Mouse (Mus musculus) erythroblast, embryonic 14.5 days (primary cell): ENCODE measurements around the gene Vps52. TPM values are rescaled to one million over a fixed set of nuclear protein-coding genes. Genes with fewer than 3 reads are reported as not detected.

ENCODE experiments used
- H3K27me3 ChIP-seq: 2 replicates; pipeline ENCODE4 v1.6.1; 2012; ENCODE audit warnings: inconsistent platforms; ENCODE audit not compliant: control insufficient read depth
- H3K36me3 ChIP-seq: 2 replicates; pipeline ENCODE4 v1.6.1; 2012; ENCODE audit warnings: mild to moderate bottlenecking, inconsistent platforms; ENCODE audit not compliant: control insufficient read depth
- H3K4me1 ChIP-seq: 2 replicates; pipeline ENCODE4 v1.6.1; 2012; ENCODE audit warnings: inconsistent platforms; ENCODE audit not compliant: control insufficient read depth
- H3K4me3 ChIP-seq: replicated peaks from 2 replicates; pipeline ENCODE3; 2012; ENCODE audit warnings: moderate library complexity, mild to moderate bottlenecking, inconsistent platforms
- H3K9me3 ChIP-seq: 2 replicates; pipeline ENCODE4 v1.6.1; 2012; ENCODE audit warnings: low read length, inconsistent platforms, mixed read lengths; ENCODE audit not compliant: control insufficient read depth
- GATA1 ChIP-seq: IDR thresholded peaks from 2 replicates; pipeline ENCODE4 v1.6.1; 2012; ENCODE audit warnings: low read length, inconsistent platforms, mixed read lengths
- TAL1 ChIP-seq: IDR thresholded peaks from 3 replicates; pipeline ENCODE4 v1.6.1; 2012; ENCODE audit warnings: low read length, inconsistent platforms, mixed read lengths
- polyA plus RNA-seq: library from polyadenylated mRNA; stranded (reverse); fragments of >175 nt; gene quantifications from 2 replicates; pipeline ENCODE4 v1.2.3, GENCODE M21; 2012

Gene Vps52
- polyA plus RNA-seq, 1 experiment = 10.1 TPM

DNA sequence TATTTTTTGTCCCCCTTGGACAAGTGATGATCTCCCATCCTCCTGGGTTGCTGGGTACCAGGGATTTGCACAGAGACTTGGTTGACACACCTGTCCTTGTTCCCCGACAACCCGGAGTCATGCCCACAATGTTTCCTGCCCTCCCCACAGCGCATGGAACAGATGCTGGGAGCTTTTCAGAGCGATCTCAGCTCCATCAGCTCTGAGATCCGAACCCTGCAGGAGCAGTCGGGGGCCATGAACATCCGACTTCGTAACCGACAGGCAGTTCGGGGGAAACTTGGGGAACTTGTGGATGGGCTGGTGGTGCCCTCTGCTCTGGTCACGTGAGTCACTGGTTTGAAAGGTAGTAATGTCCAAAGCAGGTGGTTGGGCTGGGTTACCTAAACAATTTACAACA, 2.8 kb downstream of the Vps52 start:
- Histone ChIP-seq H3K4me3 (no peak overlapping the region), H3K27me3 (no peaks in the 10 kb centered on the region), H3K36me3 (peaks cover 68% of the 10 kb centered on the region), H3K4me1 (peaks cover 37% of the 10 kb centered on the region), H3K9me3 (no peaks in the 10 kb centered on the region)
- TF ChIP-seq GATA1 (no peak), TAL1 (no peak)

DNA sequence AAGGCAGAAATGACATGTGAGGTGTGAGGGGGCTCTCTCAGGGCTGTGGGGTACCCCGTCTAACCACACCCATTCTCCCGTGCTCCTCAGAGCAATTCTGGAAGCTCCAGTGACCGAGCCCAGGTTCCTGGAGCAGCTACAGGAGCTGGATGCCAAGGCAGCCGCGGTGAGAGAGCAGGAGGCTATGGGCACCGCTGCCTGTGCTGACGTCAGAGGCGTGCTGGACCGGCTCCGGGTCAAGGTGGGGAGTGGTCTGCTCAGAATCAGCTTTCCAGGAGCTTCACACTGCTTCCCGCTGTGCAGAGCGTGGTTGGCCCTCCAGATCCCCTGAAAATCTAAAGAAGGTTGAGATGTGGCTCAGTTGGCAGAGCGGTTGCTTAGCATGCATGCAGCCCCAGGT, 3.5 kb downstream of the Vps52 start:
- Histone ChIP-seq H3K4me1 (peaks cover 31% of the 10 kb centered on the region), H3K36me3 (peaks cover 66% of the 10 kb centered on the region), H3K4me3 (no peak overlapping the region), H3K9me3 (no peaks in the 10 kb centered on the region), H3K27me3 (no peaks in the 10 kb centered on the region)
- TF ChIP-seq GATA1 = no peak
- no peak for TF ChIP-seq TAL1

DNA sequence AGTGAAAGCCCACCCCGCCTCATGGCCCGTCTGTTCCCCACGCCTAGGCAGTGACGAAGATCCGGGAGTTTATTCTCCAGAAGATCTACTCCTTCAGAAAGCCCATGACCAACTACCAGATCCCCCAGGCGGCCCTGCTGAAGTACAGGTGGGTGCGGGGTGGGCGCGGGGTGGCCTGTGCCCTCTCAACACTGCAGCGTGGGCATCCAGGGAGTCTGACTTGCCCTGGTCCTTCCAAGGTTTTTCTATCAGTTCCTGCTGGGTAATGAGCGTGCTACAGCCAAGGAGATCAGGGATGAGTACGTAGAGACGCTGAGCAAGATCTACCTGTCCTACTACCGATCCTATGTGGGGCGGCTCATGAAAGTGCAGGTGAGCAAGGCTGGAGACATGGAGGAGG, 4.3 kb downstream of the Vps52 start:
- Histone ChIP-seq H3K4me1 (peaks cover 23% of the 10 kb centered on the region), H3K36me3 (peaks cover 62% of the 10 kb centered on the region), H3K27me3 (no peaks in the 10 kb centered on the region), H3K9me3 (no peaks in the 10 kb centered on the region), H3K4me3 (no peak overlapping the region)
- TF ChIP-seq TAL1 = no peak
- no peak for TF ChIP-seq GATA1

DNA sequence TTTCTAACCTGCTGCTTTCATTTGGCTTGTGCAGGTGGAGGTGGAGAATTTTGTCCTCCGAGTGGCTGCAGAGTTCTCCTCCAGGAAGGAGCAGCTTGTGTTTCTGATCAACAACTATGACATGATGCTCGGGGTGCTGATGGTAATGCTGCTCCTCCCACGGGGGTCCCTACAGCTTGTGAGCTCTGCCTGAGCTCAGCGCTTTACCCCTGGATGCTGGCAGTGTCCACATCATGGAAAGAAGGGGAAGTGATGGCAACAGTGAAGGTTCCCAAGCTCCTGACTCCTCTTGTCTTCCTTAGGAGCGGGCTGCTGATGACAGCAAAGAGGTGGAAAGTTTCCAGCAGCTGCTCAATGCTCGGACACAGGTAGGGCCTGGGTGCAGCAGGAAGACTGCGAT, 7.3 kb downstream of the Vps52 start:
- Histone ChIP-seq H3K4me3 (no peak overlapping the region), H3K4me1 (peaks cover 9% of the 10 kb centered on the region), H3K27me3 (no peaks in the 10 kb centered on the region), H3K9me3 (no peaks in the 10 kb centered on the region), H3K36me3 (peaks cover 70% of the 10 kb centered on the region)
- TF ChIP-seq TAL1 (no peak), GATA1 (no peak)

DNA sequence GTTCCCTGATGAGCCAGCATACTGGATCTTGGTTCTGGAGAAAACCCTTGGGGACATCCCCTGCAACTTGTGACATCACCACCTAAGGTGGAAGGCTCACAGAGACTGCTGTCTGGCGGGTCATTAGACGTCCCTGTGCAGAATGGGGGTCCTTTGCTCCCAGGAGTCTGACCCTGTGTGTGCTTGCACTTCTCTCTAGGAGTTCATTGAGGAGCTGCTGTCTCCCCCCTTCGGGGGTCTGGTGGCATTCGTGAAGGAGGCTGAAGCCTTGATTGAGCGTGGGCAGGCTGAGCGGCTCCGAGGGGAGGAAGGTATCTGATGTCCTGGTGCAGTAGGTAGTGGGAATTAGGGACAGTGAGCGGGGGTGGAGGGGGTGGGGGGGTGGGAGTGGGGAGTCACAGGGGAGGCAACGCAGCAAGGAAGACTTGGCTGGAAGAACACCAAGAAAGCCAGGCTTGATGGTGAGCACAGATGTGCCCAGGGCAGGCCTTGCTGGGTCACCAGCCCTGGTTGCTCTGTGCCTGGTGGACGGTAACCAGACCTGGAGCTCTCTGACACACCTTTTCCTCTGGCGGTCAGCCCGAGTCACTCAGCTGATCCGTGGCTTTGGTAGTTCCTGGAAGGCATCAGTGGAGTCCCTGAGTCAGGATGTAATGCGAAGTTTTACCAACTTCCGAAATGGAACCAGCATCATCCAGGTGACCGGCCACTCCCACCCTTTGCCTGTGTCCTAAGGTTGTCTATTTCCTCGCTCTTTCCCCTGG, 9.7 kb downstream of the Vps52 start:
- TF ChIP-seq TAL1 (no peak), GATA1 (no peak)
- H3K36me3 ChIP-seq = peaks cover 46% of the 10 kb centered on the region
- H3K27me3 ChIP-seq = no peaks in the 10 kb centered on the region; the same call in 1 of the 2 replicates
- H3K4me1 ChIP-seq = peaks cover 3% of the 10 kb centered on the region; the same call in 1 of the 2 replicates
- H3K9me3 ChIP-seq = peaks cover 2% of the 10 kb centered on the region; the same call in 1 of the 2 replicates
- no peak overlapping the region for H3K4me3 ChIP-seq

DNA sequence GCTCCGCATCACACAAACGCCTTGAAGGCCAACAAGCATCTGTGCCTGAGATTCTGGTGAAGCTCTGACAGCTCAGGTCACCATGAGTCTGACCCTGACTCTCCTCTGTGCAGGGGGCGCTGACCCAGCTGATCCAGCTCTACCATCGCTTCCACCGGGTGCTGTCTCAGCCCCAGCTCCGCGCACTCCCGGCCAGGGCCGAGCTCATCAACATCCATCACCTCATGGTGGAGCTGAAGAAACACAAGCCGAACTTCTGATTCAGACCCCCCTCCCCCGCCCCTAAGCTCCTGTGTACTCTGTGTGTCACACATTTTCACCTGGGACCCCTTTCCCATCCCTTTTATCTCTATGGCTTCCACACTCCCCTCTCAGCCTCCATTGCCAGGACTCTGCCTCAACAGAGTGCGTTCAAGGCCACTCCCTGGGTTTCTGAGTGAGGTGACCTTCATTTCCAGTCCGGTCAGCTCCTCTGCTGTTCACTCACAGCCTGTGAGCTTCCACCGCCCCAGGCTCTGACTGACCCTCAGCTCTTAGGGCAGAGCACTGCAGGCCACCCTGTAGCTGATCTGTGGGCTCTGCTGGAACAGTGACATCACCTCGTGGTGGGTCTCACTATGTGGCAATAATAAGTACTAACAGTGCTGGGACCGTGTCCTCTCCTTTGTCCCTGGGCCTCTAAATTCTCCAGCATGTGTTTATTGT, 10.4 kb downstream of the Vps52 start:
- Histone ChIP-seq H3K9me3 (peaks cover 3% of the 10 kb centered on the region; the same call in 1 of the 2 replicates), H3K27me3 (no peaks in the 10 kb centered on the region; the same call in 1 of the 2 replicates), H3K4me3 (no peak overlapping the region), H3K4me1 (peaks cover 3% of the 10 kb centered on the region; the same call in 1 of the 2 replicates), H3K36me3 (peaks cover 40% of the 10 kb centered on the region)
- TF ChIP-seq TAL1 (no peak), GATA1 (no peak)

DNA sequence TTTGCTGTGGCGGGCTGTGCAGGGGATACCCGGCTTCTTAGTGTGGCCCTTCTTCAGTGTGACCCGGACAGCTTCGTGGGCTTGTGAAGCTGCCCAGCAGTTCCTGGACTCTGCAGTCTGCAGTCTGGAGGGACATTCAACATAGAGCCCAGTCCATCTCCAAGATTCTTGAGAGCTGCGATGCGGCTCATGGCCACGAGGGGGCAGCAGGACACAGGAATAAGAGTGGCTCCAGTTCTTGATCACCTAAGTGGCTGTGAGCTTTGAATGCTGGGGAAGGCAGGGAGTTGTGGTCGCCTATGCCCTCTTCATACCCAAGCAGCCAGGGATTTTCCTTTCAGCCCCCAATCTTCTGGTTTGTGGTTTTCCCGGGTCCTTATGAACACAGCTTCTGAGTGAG, 12.9 kb downstream of the Vps52 start:
- Histone ChIP-seq H3K27me3 (no peaks in the 10 kb centered on the region; the same call in 1 of the 2 replicates), H3K4me1 (peaks cover 4% of the 10 kb centered on the region), H3K4me3 (no peak overlapping the region), H3K9me3 (peaks cover 4% of the 10 kb centered on the region; the same call in 1 of the 2 replicates), H3K36me3 (peaks cover 21% of the 10 kb centered on the region)
- no peak for TF ChIP-seq TAL1
- TF ChIP-seq GATA1 = no peak

DNA sequence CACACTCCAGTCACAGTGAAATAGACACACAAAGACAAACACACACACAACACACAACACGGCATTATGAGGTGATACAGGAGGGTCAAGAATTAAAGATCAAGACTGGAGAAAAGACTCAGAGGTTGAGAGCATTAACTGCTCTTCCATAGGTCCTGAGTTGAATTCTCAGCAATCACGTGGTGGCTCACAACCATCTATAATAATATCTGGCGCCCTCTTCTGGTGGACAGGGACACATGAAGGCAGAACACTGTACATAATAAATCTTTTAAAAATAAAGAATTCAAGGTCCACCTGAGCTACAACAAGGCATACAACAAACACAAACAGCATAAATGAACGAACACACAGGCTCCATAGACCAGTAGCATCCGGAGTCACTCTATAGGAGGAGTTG, 13.3 kb downstream of the Vps52 start:
- Histone ChIP-seq H3K4me1 (peaks cover 7% of the 10 kb centered on the region), H3K36me3 (peaks cover 19% of the 10 kb centered on the region), H3K4me3 (no peak overlapping the region), H3K9me3 (peaks cover 5% of the 10 kb centered on the region; the same call in 1 of the 2 replicates), H3K27me3 (no peaks in the 10 kb centered on the region; the same call in 1 of the 2 replicates)
- TF ChIP-seq TAL1 (no peak), GATA1 (no peak)

DNA sequence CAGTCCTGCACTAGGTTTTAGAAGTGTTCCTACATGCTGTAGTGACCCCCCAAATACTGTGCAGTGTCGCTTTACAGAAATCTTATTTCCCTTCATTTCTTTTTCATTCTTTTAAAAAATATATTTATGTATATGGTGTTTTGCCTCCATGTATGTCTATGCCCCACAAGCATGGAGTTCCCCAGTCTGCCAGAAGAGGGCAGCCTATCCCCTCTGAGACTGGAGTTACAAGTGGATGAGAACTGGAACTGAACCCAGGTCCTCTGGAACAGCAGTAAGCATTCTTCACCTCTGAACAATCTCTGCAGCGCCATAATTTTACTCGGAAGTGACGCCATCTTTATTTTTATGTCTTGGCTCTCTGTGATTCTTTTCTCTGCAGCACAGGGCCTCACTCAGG, 13.8 kb downstream of the Vps52 start:
- Histone ChIP-seq H3K36me3 (peaks cover 18% of the 10 kb centered on the region), H3K9me3 (peaks cover 5% of the 10 kb centered on the region; the same call in 1 of the 2 replicates), H3K4me3 (no peak overlapping the region), H3K27me3 (no peaks in the 10 kb centered on the region; the same call in 1 of the 2 replicates), H3K4me1 (peaks cover 7% of the 10 kb centered on the region)
- TF ChIP-seq TAL1 = no peak
- no peak for TF ChIP-seq GATA1
